Mouse (Mus musculus) stomach, embryonic 16.5 days (tissue): ENCODE measurements around the gene Lrp5. TPM values are rescaled to one million over a fixed set of nuclear protein-coding genes. Genes with fewer than 3 reads are reported as not detected.

Experiments used
- ATAC-seq: fragments of 200-750 bp; cut with Nextera tagmentation; 2 replicates; pipeline ENCODE4 v1.8.0; 2017; ENCODE audit warnings: moderate number of reproducible peaks, moderate TSS enrichment; ENCODE audit not compliant: insufficient read depth, low FRiP score
- H3K27ac ChIP-seq: fragments of 300-500 bp; sonication (generic); 2 replicates; pipeline ENCODE4 v1.5.1; 2014; ENCODE audit warnings: low read length
- H3K27me3 ChIP-seq: fragments of 300-500 bp; sonication (generic); 2 replicates; pipeline ENCODE4 v1.6.1; 2014; ENCODE audit warnings: low read length, control low read depth, mixed read lengths; ENCODE audit not compliant: control insufficient read depth, insufficient read depth
- H3K36me3 ChIP-seq: fragments of 300-500 bp; sonication (generic); 2 replicates; pipeline ENCODE4 v1.6.1; 2014; ENCODE audit warnings: low read length; ENCODE audit not compliant: control insufficient read depth, insufficient read depth
- H3K4me1 ChIP-seq: fragments of 300-500 bp; sonication (generic); 2 replicates; pipeline ENCODE4 v1.6.1; 2014; ENCODE audit warnings: low read length, control low read depth, mixed read lengths; ENCODE audit not compliant: control insufficient read depth, insufficient read depth
- H3K4me2 ChIP-seq: fragments of 300-500 bp; sonication (generic); 2 replicates; pipeline ENCODE4 v1.6.1; 2014; ENCODE audit warnings: low read depth, low read length, mixed read lengths
- H3K4me3 ChIP-seq: fragments of 300-500 bp; sonication (generic); replicated peaks from 2 replicates; pipeline ENCODE4 v1.5.1; 2014; ENCODE audit warnings: mild to moderate bottlenecking, low read length
- H3K9ac ChIP-seq: fragments of 300-500 bp; sonication (generic); 2 replicates; pipeline ENCODE4 v1.6.1; 2014; ENCODE audit warnings: low read length
- H3K9me3 ChIP-seq: fragments of 300-500 bp; sonication (generic); replicated peaks from 2 replicates; pipeline ENCODE4 v1.6.1; 2016; ENCODE audit warnings: low read length, control low read depth; ENCODE audit not compliant: control insufficient read depth
- WGBS: fragments of 180-500 bp; shearing (Covaris S2); extraction: QIAGEN DNeasy Blood & Tissue Kit; methylation state at CpG from one replicate; pipeline ENCODE4 v1.1.7; 2014; 5-methylcytosine and 5-hydroxymethylcytosine counted together
- polyA plus RNA-seq: library from polyadenylated mRNA; unstranded; fragments of >200 nt; fragmentation: Nextera tagmentation; extraction: Ambion mirVana; gene quantifications from 2 replicates; pipeline ENCODE4 v1.2.1, GENCODE M21; 2015

Lrp5 gene
- polyA plus RNA-seq, 1 experiment from 2014 or later, result 5.5 TPM

- Histone ChIP-seq H3K4me2 (peak overlapping the region; percentile 94), H3K27ac (peak overlapping the region; percentile 92), H3K27me3 (no peaks in the 10 kb centered on the region), H3K9ac (peak overlapping the region; percentile 98), H3K36me3 (no peaks in the 10 kb centered on the region), H3K9me3 (no peaks in the 10 kb centered on the region), H3K4me1 (peaks cover 44% of the 10 kb centered on the region), H3K4me3 (peak overlapping the region; percentile 90)
- peak; percentile 30 for ATAC-seq
- under 1% methylated on average over 45 of the region's 45 CpGs for WGBS
These were observed 651 bp downstream of the Lrp5 start for GRCm38 (mm10) chr19:3685611-3686214.

- no peaks in the 10 kb centered on the region for H3K9me3 ChIP-seq
- ATAC-seq, result no peak
- H3K27me3 ChIP-seq, result no peaks in the 10 kb centered on the region
- H3K4me1 ChIP-seq, result peaks cover 50% of the 10 kb centered on the region
- peak overlapping the region; percentile 98 for H3K9ac ChIP-seq
- peak overlapping the region; percentile 92 for H3K27ac ChIP-seq
- H3K4me3 ChIP-seq, result peak overlapping the region; percentile 90
- H3K4me2 ChIP-seq, result peak overlapping the region; percentile 94
- 7% methylated on average over 11 of the region's 11 CpGs for WGBS
- no peaks in the 10 kb centered on the region for H3K36me3 ChIP-seq
These were observed 1.3 kb downstream of the Lrp5 start for GRCm38 (mm10) chr19:3684957-3685580.

GRCm38 (mm10) chr19:3684414-3684813 is 1.9 kb downstream of the Lrp5 start:
- Histone ChIP-seq H3K4me2 (peak overlapping the region; percentile 94), H3K9ac (peak overlapping the region; percentile 98), H3K9me3 (no peaks in the 10 kb centered on the region), H3K27me3 (no peaks in the 10 kb centered on the region), H3K4me1 (peaks cover 56% of the 10 kb centered on the region), H3K36me3 (no peaks in the 10 kb centered on the region), H3K27ac (peak overlapping the region; percentile 92), H3K4me3 (peak overlapping the region; percentile 90)
- WGBS, result 20% methylated on average over 1 of the region's 1 CpGs
- ATAC-seq, result no peak

GRCm38 (mm10) chr19:3681310-3681934 is 4.9 kb downstream of the Lrp5 start:
- Histone ChIP-seq H3K9me3 (no peaks in the 10 kb centered on the region), H3K4me1 (peaks cover 57% of the 10 kb centered on the region), H3K9ac (peak overlapping the region; percentile 51), H3K4me2 (peak overlapping the region; percentile 36), H3K36me3 (no peaks in the 10 kb centered on the region), H3K27me3 (no peaks in the 10 kb centered on the region), H3K27ac (peak overlapping the region; percentile 78), H3K4me3 (no peak overlapping the region)
- peak; percentile 82 for ATAC-seq
- WGBS, result 18% methylated on average over 13 of the region's 13 CpGs

- H3K27ac ChIP-seq, result peak overlapping the region; percentile 78
- H3K9me3 ChIP-seq, result no peaks in the 10 kb centered on the region
- H3K4me2 ChIP-seq, result peak overlapping the region; percentile 36; the same call in 1 of the 2 replicates
- H3K4me3 ChIP-seq, result no peak overlapping the region
- peak overlapping the region; percentile 51 for H3K9ac ChIP-seq
- H3K36me3 ChIP-seq, result no peaks in the 10 kb centered on the region
- ATAC-seq, result no peak
- H3K27me3 ChIP-seq, result no peaks in the 10 kb centered on the region
- H3K4me1 ChIP-seq, result peaks cover 57% of the 10 kb centered on the region
- WGBS, result 74% methylated on average over 7 of the region's 7 CpGs
These were observed 5.6 kb downstream of the Lrp5 start for GRCm38 (mm10) chr19:3680732-3681131.

GRCm38 (mm10) chr19:3674122-3674855 is 12.1 kb downstream of the Lrp5 start:
- ATAC-seq, result peak; percentile 52; the same call in 1 of the 2 replicates
- WGBS, result 66% methylated on average over 8 of the region's 8 CpGs
- Histone ChIP-seq H3K4me3 (no peak overlapping the region), H3K4me1 (peaks cover 19% of the 10 kb centered on the region), H3K9me3 (peaks cover 5% of the 10 kb centered on the region; the same call in 1 of the 2 replicates), H3K36me3 (peaks cover 9% of the 10 kb centered on the region; the same call in 1 of the 2 replicates), H3K9ac (no peak overlapping the region), H3K4me2 (no peak overlapping the region), H3K27ac (no peak overlapping the region), H3K27me3 (no peaks in the 10 kb centered on the region)

GRCm38 (mm10) chr19:3673149-3673548 is 13.2 kb downstream of the Lrp5 start:
- Histone ChIP-seq H3K9me3 (peaks cover 5% of the 10 kb centered on the region; the same call in 1 of the 2 replicates), H3K4me1 (peaks cover 25% of the 10 kb centered on the region), H3K4me2 (no peak overlapping the region), H3K27ac (no peak overlapping the region), H3K36me3 (peaks cover 9% of the 10 kb centered on the region; the same call in 1 of the 2 replicates), H3K27me3 (no peaks in the 10 kb centered on the region), H3K4me3 (no peak overlapping the region), H3K9ac (no peak overlapping the region)
- ATAC-seq, result no peak
- 90% methylated on average over 2 of the region's 2 CpGs for WGBS

DNA sequence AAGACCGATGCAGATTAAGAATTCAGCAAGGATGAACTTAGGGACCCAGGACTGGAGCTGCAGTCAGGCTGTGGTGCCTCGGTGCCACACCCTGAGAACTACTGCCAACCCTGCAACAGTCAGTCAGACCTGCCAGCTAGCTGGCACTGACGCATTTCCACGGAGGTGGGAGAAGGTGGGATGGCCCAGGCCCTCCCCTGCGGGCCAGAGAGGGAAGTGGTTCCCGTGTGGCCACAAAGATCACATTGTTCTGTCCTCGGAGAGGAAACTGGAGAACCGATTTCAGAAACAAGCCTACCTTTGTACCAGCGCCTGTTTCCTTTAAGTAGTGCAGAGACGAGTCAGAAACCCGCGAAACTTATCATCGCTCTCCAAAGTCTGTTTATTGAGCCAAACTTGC is 17.3 kb downstream of the Lrp5 start:
- H3K4me2 ChIP-seq, result peak overlapping the region; percentile 5; the same call in 1 of the 2 replicates
- H3K27me3 ChIP-seq, result no peaks in the 10 kb centered on the region
- peaks cover 50% of the 10 kb centered on the region for H3K4me1 ChIP-seq
- no peak overlapping the region for H3K4me3 ChIP-seq
- 41% methylated on average over 13 of the region's 13 CpGs for WGBS
- H3K27ac ChIP-seq, result peak overlapping the region; percentile 76
- no peak overlapping the region for H3K9ac ChIP-seq
- H3K9me3 ChIP-seq, result peaks cover 5% of the 10 kb centered on the region; the same call in 1 of the 2 replicates
- peaks cover 9% of the 10 kb centered on the region; the same call in 1 of the 2 replicates for H3K36me3 ChIP-seq
- ATAC-seq, result peak; percentile 57; the same call in 1 of the 2 replicates
